Mouse (Mus musculus) G1E (cell line): Measurements from ENCODE around the gene Mtcp1. TPM values are rescaled to one million over a fixed set of nuclear protein-coding genes. Genes with fewer than 3 reads are reported as not detected.
A peak's percentile ranks its signal among the peaks of the same experiment; 100 is the strongest.

ENCODE experiments used
- ATAC-seq: 2 replicates; pipeline ENCODE4 v1.8.0; 2016; ENCODE audit warnings: mild to moderate bottlenecking; ENCODE audit not compliant: insufficient number of reproducible peaks, poor library complexity, low FRiP score, severe bottlenecking; ENCODE audit errors: extremely low read depth
- DNase-seq: peaks from one replicate; pipeline ENCODE4 v3.0.0; 2012; ENCODE audit warnings: low spot score
- H3K27me3 ChIP-seq: 2 replicates; pipeline ENCODE4 v1.6.1; 2012; ENCODE audit warnings: mild to moderate bottlenecking, low read length, inconsistent platforms; ENCODE audit not compliant: insufficient read depth
- H3K36me3 ChIP-seq: replicated peaks from 2 replicates; pipeline ENCODE3; 2012; ENCODE audit warnings: mild to moderate bottlenecking, inconsistent platforms
- H3K4me1 ChIP-seq: 2 replicates; pipeline ENCODE4 v1.6.1; 2012; ENCODE audit warnings: low read depth, low read length, inconsistent platforms, mixed read lengths; ENCODE audit not compliant: insufficient read depth
- H3K4me3 ChIP-seq: 2 replicates; pipeline ENCODE4 v1.5.1; 2012; ENCODE audit warnings: low read depth, mild to moderate bottlenecking, inconsistent platforms, low read length, moderate library complexity, mixed read lengths
- H3K9me3 ChIP-seq: replicated peaks from 2 replicates; pipeline ENCODE4 v1.6.1; 2012; ENCODE audit warnings: inconsistent platforms
- CTCF ChIP-seq: IDR thresholded peaks from 2 replicates; pipeline ENCODE4 v1.5.1; 2012; ENCODE audit warnings: low read depth, low read length, inconsistent platforms, mixed read lengths
- GATA1 ChIP-seq: IDR thresholded peaks from 2 replicates; pipeline ENCODE4 v1.6.1; 2012; ENCODE audit warnings: borderline replicate concordance, low read length, inconsistent platforms, mixed read lengths
- GATA2 ChIP-seq: IDR thresholded peaks from 2 replicates; pipeline ENCODE4 v1.6.1; 2012; ENCODE audit warnings: low read depth, low read length, inconsistent platforms, borderline replicate concordance
- POLR2AphosphoS5 ChIP-seq: IDR thresholded peaks from 2 replicates; pipeline ENCODE4 v1.6.1; 2012; ENCODE audit warnings: low read depth, low read length, inconsistent platforms; ENCODE audit not compliant: insufficient replicate concordance
- TAL1 ChIP-seq: conservative IDR thresholded peaks from 2 replicates; pipeline ENCODE4 v1.6.1; 2012; ENCODE audit warnings: low read depth, low read length, inconsistent platforms, mixed read lengths
- polyA plus RNA-seq: library from polyadenylated mRNA; stranded (reverse); fragments of >175 nt; gene quantifications from 2 replicates; pipeline ENCODE4 v1.2.3, GENCODE M21; 2012
- total RNA-seq, 2 experiments: library from RNA; stranded (forward) in 1 of 2; stranded (reverse) in 1 of 2; fragments of 200-1000 nt in 1 of 2; fragments of >200 nt in 1 of 2; fragmentation: Nextera tagmentation in 1 of 2; gene quantifications; 2 replicates each; pipeline ENCODE4 v1.2.3; 2014 to 2017

The Mtcp1 gene
- total RNA-seq (2014; fragmentation: Nextera tagmentation) (23.9 and 24.9 TPM in 2 replicates), total RNA-seq (2017) (21.5 and 21.6 TPM in 2 replicates), polyA plus RNA-seq (0.84 and 0.99 TPM in 2 replicates)

GRCm38 (mm10) chrX:75415936-75416785, at the start of gene Mtcp1, which contains the start of the genes Cmc4 and Brcc3:
Gene Mtcp1 (minus strand): TSS chrX:75416588.
Gene Cmc4 (minus strand): TSS chrX:75416584.
Gene Brcc3 (plus strand): TSS chrX:75416628.
- peak; percentile 95 for ATAC-seq
- Histone ChIP-seq H3K9me3 (no peaks in the 10 kb centered on the region), H3K4me1 (peaks cover 5% of the 10 kb centered on the region; the same call in 1 of the 2 replicates), H3K4me3 (peak within 1 kb of the TSS; percentile 77), H3K27me3 (no peaks in the 10 kb centered on the region), H3K36me3 (peaks cover 10% of the 10 kb centered on the region)
- peak; percentile 67 for DNase-seq
- TF ChIP-seq GATA2 (no peak), GATA1 (no peak), CTCF (no peak), TAL1 (no peak), POLR2AphosphoS5 (no peak)

GRCm38 (mm10) chrX:75454597-75454996, 38.2 kb upstream of the Mtcp1 start:
- H3K4me1 ChIP-seq, result no peaks in the 10 kb centered on the region
- peaks cover 27% of the 10 kb centered on the region for H3K36me3 ChIP-seq
- TF ChIP-seq GATA1 (no peak), GATA2 (no peak), TAL1 (no peak), CTCF (no peak), POLR2AphosphoS5 (no peak)
- no peaks in the 10 kb centered on the region for H3K27me3 ChIP-seq
- DNase-seq (no peak), ATAC-seq (no peak)
- H3K9me3 ChIP-seq, result no peaks in the 10 kb centered on the region
- H3K4me3 ChIP-seq, result no peak overlapping the region

- no peak for ATAC-seq
- Histone ChIP-seq H3K36me3 (peaks cover 14% of the 10 kb centered on the region), H3K4me1 (0 out of 2 replicates have a peak, but pooled peaks cover 1% of the 10 kb centered on the region), H3K27me3 (no peaks in the 10 kb centered on the region), H3K4me3 (no peak overlapping the region), H3K9me3 (no peaks in the 10 kb centered on the region)
- TF ChIP-seq POLR2AphosphoS5, result no peak
- no peak for TF ChIP-seq GATA1
- no peak for TF ChIP-seq TAL1
- TF ChIP-seq GATA2, result no peak
- no peak for TF ChIP-seq CTCF
- no peak for DNase-seq
These were observed 6.7 kb downstream of the Mtcp1 start for GRCm38 (mm10) chrX:75409711-75410110.

- DNase-seq (no peak), ATAC-seq (no peak)
- Histone ChIP-seq H3K4me3 (no peak overlapping the region), H3K9me3 (no peaks in the 10 kb centered on the region), H3K36me3 (peaks cover 6% of the 10 kb centered on the region), H3K27me3 (no peaks in the 10 kb centered on the region), H3K4me1 (peaks cover 15% of the 10 kb centered on the region)
- TF ChIP-seq GATA2 (no peak), TAL1 (no peak), POLR2AphosphoS5 (no peak), CTCF (no peak), GATA1 (no peak)
These were observed 13.0 kb downstream of the Mtcp1 start for GRCm38 (mm10) chrX:75403350-75403749.

- Histone ChIP-seq H3K4me3 (no peak overlapping the region), H3K4me1 (peaks cover 15% of the 10 kb centered on the region), H3K36me3 (peaks cover 6% of the 10 kb centered on the region), H3K27me3 (no peaks in the 10 kb centered on the region), H3K9me3 (no peaks in the 10 kb centered on the region)
- TF ChIP-seq TAL1 (peak; percentile 81), GATA1 (no peak)
- peak; percentile 92 for ATAC-seq
- no peak for DNase-seq
These were observed 13.7 kb downstream of the Mtcp1 start for GRCm38 (mm10) chrX:75402668-75403067.

- H3K4me1 ChIP-seq, result peaks cover 15% of the 10 kb centered on the region
- H3K27me3 ChIP-seq, result no peaks in the 10 kb centered on the region
- DNase-seq (no peak), ATAC-seq (no peak)
- peaks cover 21% of the 10 kb centered on the region for H3K36me3 ChIP-seq
- no peak overlapping the region for H3K4me3 ChIP-seq
- TF ChIP-seq GATA2, result no peak
- H3K9me3 ChIP-seq, result no peaks in the 10 kb centered on the region
These were observed 16.9 kb downstream of the Mtcp1 start for GRCm38 (mm10) chrX:75399471-75399870.
